Mouse (Mus musculus) bone marrow macrophage, adult 2 months (primary cell): ENCODE data around the gene Glra1. TPM values are rescaled to one million over a fixed set of nuclear protein-coding genes. Genes with fewer than 3 reads are reported as not detected.
"Not testable (repeated sequence)": the region's sequence is repeated elsewhere in the genome, so short reads cannot be mapped to it uniquely, and the experiment has no call there.

Experiments used
- H3K27ac ChIP-seq: 2 replicates; pipeline ENCODE4 v1.5.1; 2012; ENCODE audit warnings: low read depth, low read length; ENCODE audit not compliant: insufficient read depth
- H3K4me1 ChIP-seq: 2 replicates; pipeline ENCODE4 v1.6.1; 2012; ENCODE audit warnings: low read length; ENCODE audit not compliant: control insufficient read depth, insufficient read depth
- H3K4me3 ChIP-seq: 2 replicates; pipeline ENCODE4 v1.5.1; 2012; ENCODE audit warnings: mild to moderate bottlenecking, low read length, moderate library complexity; ENCODE audit not compliant: insufficient read depth
- CTCF ChIP-seq: IDR thresholded peaks from 2 replicates; pipeline ENCODE4 v1.5.1; 2012; ENCODE audit warnings: low read depth, mild to moderate bottlenecking, low read length, moderate library complexity
- POLR2A ChIP-seq: IDR thresholded peaks from 2 replicates; pipeline ENCODE4 v1.6.1; 2012; ENCODE audit warnings: mild to moderate bottlenecking, low read depth, low read length, borderline replicate concordance
- polyA plus RNA-seq: library from polyadenylated mRNA; stranded (reverse); fragments of >200 nt; gene quantifications from 2 replicates; pipeline ENCODE4 v1.2.4, GENCODE M21; 2012; ENCODE audit not compliant: missing spikeins, insufficient read depth, insufficient read length

The Glra1 gene
- polyA plus RNA-seq, result not detected in 2 replicates

GRCm38 (mm10) chr11:55607808-55608523, at the start of gene Glra1:
Gene Glra1, minus strand, starts transcription at chr11:55608198.
- H3K27ac ChIP-seq, result no peak within 1 kb of the TSS
- no peak within 1 kb of the TSS for H3K4me3 ChIP-seq
- TF ChIP-seq POLR2A (no peak), CTCF (no peak)
- no peaks in the 10 kb centered on the region for H3K4me1 ChIP-seq

- TF ChIP-seq CTCF (no peak), POLR2A (no peak)
- no peak overlapping the region for H3K27ac ChIP-seq
- H3K4me1 ChIP-seq, result no peaks in the 10 kb centered on the region
Observed at GRCm38 (mm10) chr11:55636961-55637360, 29.0 kb upstream of the Glra1 start.

GRCm38 (mm10) chr11:55633901-55634300, 25.9 kb upstream of the Glra1 start:
- Histone ChIP-seq H3K4me3 (no peak overlapping the region), H3K27ac (no peak overlapping the region), H3K4me1 (no peaks in the 10 kb centered on the region)
- no peak for TF ChIP-seq CTCF
- TF ChIP-seq POLR2A, result no peak

More at GRCm38 (mm10) chr11:55636961-55637360, 29.0 kb upstream of the Glra1 start:
- H3K4me3 ChIP-seq, result no peak overlapping the region

- H3K4me3 ChIP-seq, H3K4me1 ChIP-seq, H3K27ac ChIP-seq: not testable (repeated sequence)
Observed at GRCm38 (mm10) chr11:55614631-55615030, 6.6 kb upstream of the Glra1 start.

GRCm38 (mm10) chr11:55608524-55608920, 524 bp upstream of the Glra1 start:
- no peaks in the 10 kb centered on the region for H3K4me1 ChIP-seq
- TF ChIP-seq CTCF (no peak), POLR2A (no peak)
- H3K27ac ChIP-seq, result no peak overlapping the region
- no peak overlapping the region for H3K4me3 ChIP-seq

- no peak for TF ChIP-seq POLR2A
- no peak for TF ChIP-seq CTCF
- Histone ChIP-seq H3K4me3 (no peak overlapping the region), H3K27ac (no peak overlapping the region), H3K4me1 (no peaks in the 10 kb centered on the region)
Observed at GRCm38 (mm10) chr11:55607066-55607807, 761 bp downstream of the Glra1 start.

GRCm38 (mm10) chr11:55601447-55602065, 6.4 kb downstream of the Glra1 start:
- TF ChIP-seq CTCF (no peak), POLR2A (no peak)
- no peaks in the 10 kb centered on the region for H3K4me1 ChIP-seq
- no peak overlapping the region for H3K4me3 ChIP-seq
- H3K27ac ChIP-seq, result no peak overlapping the region

GRCm38 (mm10) chr11:55595726-55596125, 12.3 kb downstream of the Glra1 start:
- H3K4me1 ChIP-seq, result no peaks in the 10 kb centered on the region
- TF ChIP-seq POLR2A (no peak), CTCF (no peak)
- H3K4me3 ChIP-seq, result no peak overlapping the region
- H3K27ac ChIP-seq, result no peak overlapping the region

- Histone ChIP-seq H3K4me3 (no peak overlapping the region), H3K27ac (no peak overlapping the region), H3K4me1 (no peaks in the 10 kb centered on the region)
- TF ChIP-seq POLR2A (no peak), CTCF (no peak)
Observed at GRCm38 (mm10) chr11:55594411-55594810, 13.6 kb downstream of the Glra1 start.

- no peak overlapping the region for H3K4me3 ChIP-seq
- H3K27ac ChIP-seq, result no peak overlapping the region
- TF ChIP-seq POLR2A (no peak), CTCF (no peak)
- no peaks in the 10 kb centered on the region for H3K4me1 ChIP-seq
Observed at GRCm38 (mm10) chr11:55591194-55591593, 16.8 kb downstream of the Glra1 start.
